Mouse (Mus musculus): ENCODE results near the gene Eva1c.

Eva1c gene

DNA sequence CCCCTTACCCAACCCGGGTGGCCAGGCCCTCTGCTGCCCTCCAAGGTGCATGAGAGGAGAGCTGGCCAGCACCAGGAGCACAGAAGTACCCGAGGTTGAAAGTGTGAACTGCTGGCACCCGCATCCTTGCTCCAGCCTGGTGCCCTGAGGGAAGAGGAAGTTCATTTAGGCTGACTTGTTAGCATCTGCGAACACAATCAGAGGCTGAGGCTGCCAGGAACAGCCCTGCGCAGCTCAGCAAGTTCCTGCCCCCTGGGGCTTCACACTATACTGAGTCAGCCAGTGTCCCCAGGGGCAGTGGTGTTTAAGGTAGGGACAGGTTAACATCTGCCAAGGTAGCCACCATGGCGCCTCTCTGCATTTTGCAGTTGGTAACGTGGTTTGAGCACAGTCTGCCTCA lies 41.6 kb downstream of the Eva1c start:
- no peak for DNase-seq (ENCODE audit: low spot score)

- DNase-seq (ENCODE audit: low spot score): no peak
These were observed 42.8 kb downstream of the Eva1c start for GRCm38 (mm10) chr16:90869361-90869760.

DNA sequence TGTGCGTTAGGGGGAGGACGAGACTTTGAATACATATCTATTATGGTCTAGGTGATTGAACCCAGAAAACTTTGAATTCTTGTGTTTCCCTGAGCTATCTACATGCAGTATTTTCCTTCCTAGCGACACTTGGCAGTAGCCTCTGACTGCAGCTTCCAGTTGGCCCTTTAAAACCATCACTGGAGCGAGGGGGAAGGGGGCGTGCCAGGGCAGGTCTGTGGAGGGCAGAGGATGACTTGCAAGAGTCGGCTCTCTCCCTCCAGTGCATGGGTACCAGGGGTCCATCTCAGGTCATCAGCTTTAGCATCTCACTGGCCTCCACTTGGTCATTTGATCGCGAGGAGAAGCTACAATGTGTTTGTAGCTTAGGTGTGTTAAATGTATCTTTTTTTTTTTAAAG lies 46.4 kb downstream of the Eva1c start:
- no peak for DNase-seq (ENCODE audit: low spot score)

DNA sequence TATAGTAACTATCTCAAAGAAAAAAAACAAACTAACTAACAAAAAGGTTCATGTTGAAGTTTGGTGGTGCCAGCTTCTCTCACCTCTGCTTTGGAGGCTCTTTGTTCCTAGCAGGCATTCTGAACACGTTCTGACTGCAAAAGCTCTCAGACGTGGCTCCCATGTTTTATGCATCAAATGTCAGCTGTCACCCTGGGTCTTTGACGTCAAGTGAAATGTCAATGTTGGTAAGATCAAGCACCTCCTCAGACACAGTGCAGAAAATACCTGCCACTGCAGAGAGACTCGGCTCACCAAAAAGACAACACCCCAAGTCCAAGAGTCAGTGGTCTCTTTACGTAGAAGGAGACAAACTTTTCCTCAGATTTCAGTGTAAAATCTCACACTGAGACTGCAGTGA lies 48.0 kb downstream of the Eva1c start:
- no peak for DNase-seq (ENCODE audit: low spot score)

- no peak for DNase-seq (ENCODE audit: low spot score)
These were observed 51.8 kb downstream of the Eva1c start for GRCm38 (mm10) chr16:90878135-90878860.

- no peak for DNase-seq (ENCODE audit: low spot score)
These were observed 56.0 kb downstream of the Eva1c start for GRCm38 (mm10) chr16:90882501-90882977.

GRCm38 (mm10) chr16:90885351-90885750 lies 58.8 kb downstream of the Eva1c start:
- no peak for DNase-seq (ENCODE audit: low spot score)

DNA sequence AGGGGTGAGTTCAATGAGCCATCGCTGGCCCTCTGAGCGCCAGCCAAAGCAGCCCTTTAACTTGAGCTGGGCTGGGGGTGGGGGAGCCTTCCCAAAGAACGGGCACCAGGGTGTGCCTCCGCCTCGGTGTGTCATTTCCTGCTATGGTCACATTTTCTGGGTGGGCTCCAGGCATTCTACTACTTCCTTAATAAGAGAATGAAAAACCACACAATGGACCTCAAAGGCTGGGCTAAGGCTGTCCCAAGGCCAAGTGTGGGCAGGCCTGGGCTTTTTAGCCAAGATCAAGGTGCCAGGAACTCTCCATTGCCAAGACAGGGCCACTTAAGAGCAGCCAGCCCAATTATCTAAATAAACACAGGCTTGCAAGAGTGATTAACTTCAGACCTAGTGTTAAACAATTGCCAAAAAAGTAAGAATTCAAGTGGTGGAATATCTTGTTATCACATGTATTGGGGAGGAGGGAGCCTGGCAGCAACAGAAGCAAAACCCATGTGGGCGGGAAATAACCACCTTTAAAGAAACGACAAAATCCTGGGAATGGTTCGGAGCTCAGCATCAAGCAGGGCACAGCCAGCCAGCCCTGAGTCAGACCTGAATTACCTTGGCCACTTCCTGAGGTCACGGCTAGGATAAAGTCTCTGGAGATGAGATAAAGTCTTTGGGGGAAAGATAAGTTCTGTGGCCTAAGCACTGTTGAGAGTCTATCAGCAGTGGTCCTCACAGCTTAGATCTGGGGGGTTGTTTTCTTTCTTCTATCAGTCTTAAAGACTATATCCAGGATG lies 59.5 kb downstream of the Eva1c start:
- no peak for DNase-seq (ENCODE audit: low spot score)

- no peak for DNase-seq (ENCODE audit: low spot score)
These were observed 64.2 kb downstream of the Eva1c start for GRCm38 (mm10) chr16:90890683-90891082.

DNA sequence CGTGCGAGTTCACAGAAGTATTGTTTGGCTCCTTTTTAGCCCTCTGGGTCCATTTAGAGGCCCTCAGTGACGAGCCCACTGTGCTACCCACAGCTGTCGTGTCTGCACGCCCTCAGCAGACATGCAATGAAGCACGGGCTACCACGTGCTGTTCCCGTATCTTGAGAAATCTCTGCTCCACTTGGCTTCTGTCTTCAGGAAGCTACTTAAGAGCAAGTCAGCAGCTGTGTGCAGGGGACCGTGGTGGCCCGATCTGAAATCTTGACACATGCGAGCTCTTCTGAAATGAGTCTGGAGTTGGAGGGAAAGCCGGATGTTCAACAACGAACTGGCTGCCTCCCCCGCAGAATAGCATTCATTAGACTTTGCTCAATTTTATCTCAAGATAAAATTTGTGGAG lies 65.1 kb downstream of the Eva1c start:
- no peak for DNase-seq (ENCODE audit: low spot score)

- no peak for DNase-seq (ENCODE audit: low spot score)
These were observed 65.6 kb downstream of the Eva1c start for GRCm38 (mm10) chr16:90892081-90892480.

GRCm38 (mm10) chr16:90893019-90893418 lies 66.5 kb downstream of the Eva1c start:
- DNase-seq (ENCODE audit: low spot score): no peak

- no peak for DNase-seq (ENCODE audit: low spot score)
These were observed 67.3 kb downstream of the Eva1c start for GRCm38 (mm10) chr16:90893792-90894191.

DNA sequence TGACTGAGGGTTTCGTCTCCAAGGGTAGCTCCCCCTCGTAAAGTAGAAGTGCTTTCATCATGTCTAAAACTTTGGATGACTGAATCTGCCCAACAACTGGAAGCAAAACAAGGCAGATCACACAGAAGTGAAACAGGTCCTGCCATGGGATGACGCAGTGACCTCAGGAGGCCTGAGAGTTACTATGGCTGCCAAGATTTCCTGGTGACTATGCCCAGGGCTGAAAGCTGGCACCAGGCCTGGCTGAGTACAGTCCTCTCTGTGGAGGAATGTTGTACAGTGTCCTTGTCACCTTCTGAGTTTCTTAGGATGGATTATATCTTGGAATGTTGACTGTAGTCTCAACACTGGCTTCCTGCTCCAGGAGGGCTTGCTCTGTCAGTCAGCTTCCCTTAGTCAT lies 71.1 kb downstream of the Eva1c start:
- DNase-seq (ENCODE audit: low spot score): no peak

GRCm38 (mm10) chr16:90899498-90899897 lies 73.0 kb downstream of the Eva1c start:
- DNase-seq (ENCODE audit: low spot score): no peak

DNA sequence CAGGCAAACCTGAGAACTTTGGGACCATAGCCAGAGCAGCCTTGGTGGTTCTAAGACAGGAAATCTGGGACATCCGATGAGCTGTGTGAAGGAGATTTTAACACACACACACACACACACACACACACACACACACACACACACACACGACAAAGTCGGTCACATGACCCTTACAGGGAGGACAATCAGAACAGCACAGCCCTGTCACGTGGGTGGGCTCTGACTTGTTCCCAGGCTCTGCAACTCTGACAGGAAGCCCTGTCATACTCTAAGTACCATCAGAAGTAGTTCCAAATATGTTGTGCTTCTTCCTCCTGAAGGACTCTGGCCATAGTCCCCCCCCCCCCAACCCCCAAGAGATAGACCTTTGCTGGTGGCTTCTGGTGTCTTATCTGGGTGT lies 74.8 kb downstream of the Eva1c start:
- no peak for DNase-seq (ENCODE audit: low spot score)

GRCm38 (mm10) chr16:90903300-90903699 lies 76.8 kb downstream of the Eva1c start:
- no peak for DNase-seq (ENCODE audit: low spot score)

- no peak for DNase-seq (ENCODE audit: low spot score)
These were observed 80.7 kb downstream of the Eva1c start for GRCm38 (mm10) chr16:90907250-90907649.

GRCm38 (mm10) chr16:90910855-90911533 lies 84.5 kb downstream of the Eva1c start:
- no peak for DNase-seq (ENCODE audit: low spot score)

- DNase-seq (ENCODE audit: low spot score): no peak
These were observed 85.2 kb downstream of the Eva1c start for GRCm38 (mm10) chr16:90911766-90912165.

DNA sequence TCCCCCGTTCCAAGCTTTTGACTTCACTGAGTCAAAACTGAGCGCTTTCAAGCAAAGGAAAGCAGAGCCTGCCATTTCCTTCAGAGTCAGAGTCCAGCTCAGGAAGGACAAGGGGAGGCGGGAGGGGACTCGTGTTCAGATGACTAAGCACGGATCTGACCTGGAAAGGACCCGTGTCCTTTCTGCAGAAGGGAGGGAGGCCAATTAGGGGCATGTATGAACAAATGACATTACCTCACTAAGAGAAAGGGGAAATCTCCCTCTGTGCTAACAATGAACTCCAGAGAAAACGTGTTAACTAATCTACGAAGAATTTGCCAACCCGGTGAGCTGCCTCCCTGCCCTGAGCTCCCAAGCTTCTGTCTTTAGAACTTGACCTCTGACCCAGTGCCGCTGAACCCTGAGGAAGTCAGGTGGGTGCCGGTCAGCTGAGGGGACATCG lies 89.5 kb downstream of the Eva1c start:
- DNase-seq (ENCODE audit: low spot score): no peak

DNA sequence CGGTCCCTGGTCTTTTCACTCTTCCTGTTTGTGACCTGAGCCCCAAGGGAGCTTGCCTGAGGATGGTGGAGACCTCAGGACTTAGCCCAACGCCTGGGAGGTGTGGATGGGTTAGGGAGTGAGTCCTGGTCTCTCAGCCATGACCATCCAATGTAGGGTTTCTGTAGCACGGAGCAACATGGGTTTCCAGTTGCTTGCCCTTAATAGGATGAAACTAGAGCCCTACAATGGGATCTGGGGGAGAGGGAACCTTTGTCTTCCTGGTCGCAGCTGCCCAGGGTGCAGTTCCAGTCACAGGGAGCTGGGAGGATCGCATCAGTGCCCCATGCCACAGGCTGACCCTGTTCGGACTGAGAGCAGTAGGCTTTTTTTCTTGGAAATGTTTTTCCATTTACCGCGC lies 90.6 kb downstream of the Eva1c start:
- no peak for DNase-seq (ENCODE audit: low spot score)
